In genomic region chr8:10689881-10690280, GRCm38 (mm10) we compare ENCODE assay signal across 22 mouse cellular contexts.
DNase-seq lines count a peak whose midpoint lies in the region; ATAC-seq and TF ChIP-seq lines count a peak whose summit lies in the region.
"Had no signal": no experiment of that assay in that cellular context is flagged by ENCODE, and none has a peak within 500 bp of the region (broad histone marks: within the 10 kb centered on the region; RNA-seq: fewer than 3 reads in every experiment).

No protein-coding gene starts in this region.

- no peak for TF ChIP-seq POLR2A in kidney, adult 2 months (IDR thresholded peaks at IDR 0.05; ENCODE audit: low read depth, low read length)

- no peaks in the 10 kb centered on the region for H3K27me3 ChIP-seq in kidney, adult 2 months (replicated peaks; ENCODE audit: control insufficient read depth, insufficient read depth, low read length)
- no peaks in the 10 kb centered on the region for H3K27me3 ChIP-seq in kidney, embryonic 14.5 days (ENCODE audit: control insufficient read depth, insufficient read depth, low read length)
- H3K27me3 ChIP-seq in kidney, postnatal 0 days (ENCODE audit: insufficient read depth, low read length), result no peaks in the 10 kb centered on the region
- H3K27me3 ChIP-seq: embryonic facial prominence, embryonic 15.5 days had no signal

- no peak overlapping the region for H3K4me3 ChIP-seq in kidney, adult 2 months (ENCODE audit: insufficient read depth, low read depth, low read length)
- H3K4me3 ChIP-seq in kidney, embryonic 14.5 days (ENCODE audit: low read length), result no peak overlapping the region
- H3K4me3 ChIP-seq in kidney, postnatal 0 days (replicated peaks; ENCODE audit: low read depth, low read length), result no peak overlapping the region
- H3K4me3 ChIP-seq: embryonic facial prominence, embryonic 13.5 days; embryonic facial prominence, embryonic 15.5 days; erythroblast, embryonic 14.5 days; forebrain, embryonic 10.5 days; forebrain, embryonic 12.5 days had no signal

- H3K36me3 ChIP-seq in kidney, adult 2 months (ENCODE audit: control insufficient read depth, insufficient read depth, low read length), result no peaks in the 10 kb centered on the region
- H3K36me3 ChIP-seq in kidney, embryonic 14.5 days (ENCODE audit: control insufficient read depth, insufficient read depth, low read length), result no peaks in the 10 kb centered on the region
- no peaks in the 10 kb centered on the region for H3K36me3 ChIP-seq in kidney, postnatal 0 days (ENCODE audit: insufficient read depth, low read length)
- H3K36me3 ChIP-seq: embryonic facial prominence, embryonic 13.5 days; embryonic facial prominence, embryonic 15.5 days; forebrain, embryonic 10.5 days; forebrain, embryonic 12.5 days had no signal

- TF ChIP-seq CTCF in kidney, adult 2 months (conservative IDR thresholded peaks at IDR 0.05; ENCODE audit: insufficient read depth, insufficient read length, low read depth, low read length), result no peak
- no peak for TF ChIP-seq CTCF in kidney, postnatal 0 days (IDR thresholded peaks at IDR 0.05; ENCODE audit: low read depth)

- 0 out of 2 replicates have a peak, but pooled peaks have one; percentile 20 for ATAC-seq in kidney, embryonic 14.5 days (ENCODE audit: low FRiP score, low TSS enrichment)
- ATAC-seq in kidney, postnatal 0 days (replicated peaks; ENCODE audit: low FRiP score, low read depth), result no peak
- ATAC-seq: forebrain, embryonic 14.5 days had no signal

- no peaks in the 10 kb centered on the region for H3K9me3 ChIP-seq in kidney, embryonic 14.5 days (ENCODE audit: control insufficient read depth, low read length)
- H3K9me3 ChIP-seq in kidney, postnatal 0 days (replicated peaks; ENCODE audit: low read length), result no peaks in the 10 kb centered on the region
- H3K9me3 ChIP-seq: embryonic facial prominence, embryonic 13.5 days; embryonic facial prominence, embryonic 15.5 days; forebrain, embryonic 10.5 days; forebrain, embryonic 12.5 days had no signal

- H3K9ac ChIP-seq in kidney, embryonic 14.5 days (ENCODE audit: low read depth, low read length), result no peak overlapping the region
- no peak overlapping the region for H3K9ac ChIP-seq in kidney, postnatal 0 days (ENCODE audit: low read depth, low read length)
- H3K9ac ChIP-seq: embryonic facial prominence, embryonic 13.5 days; embryonic facial prominence, embryonic 15.5 days; forebrain, embryonic 12.5 days had no signal

- peak overlapping the region; percentile 70 for H3K27ac ChIP-seq in kidney, adult 2 months (ENCODE audit: insufficient read depth, low read depth, low read length)
- H3K27ac ChIP-seq in kidney, embryonic 14.5 days (ENCODE audit: low read depth, low read length), result no peak overlapping the region
- no peak overlapping the region for H3K27ac ChIP-seq in kidney, postnatal 0 days
- H3K27ac ChIP-seq: embryonic facial prominence, embryonic 13.5 days; embryonic facial prominence, embryonic 15.5 days; forebrain, embryonic 12.5 days had no signal

- peaks cover 9% of the 10 kb centered on the region; the same call in 1 of the 2 replicates for H3K4me1 ChIP-seq in kidney, adult 2 months (ENCODE audit: control insufficient read depth, insufficient read depth, low read length)
- H3K4me1 ChIP-seq in kidney, embryonic 14.5 days (ENCODE audit: control insufficient read depth, insufficient read depth, low read length), result peaks cover 6% of the 10 kb centered on the region; the same call in 1 of the 2 replicates
- 0 out of 2 replicates have a peak, but pooled peaks cover 6% of the 10 kb centered on the region for H3K4me1 ChIP-seq in kidney, postnatal 0 days (replicated peaks; ENCODE audit: insufficient read depth, low read length)
- H3K4me1 ChIP-seq: embryonic facial prominence, embryonic 15.5 days had no signal

- WGBS in kidney, adult 2 months, result 47% methylated on average over 12 of the region's 12 CpGs
- 32% methylated on average over 12 of the region's 12 CpGs for WGBS in kidney, embryonic 14.5 days
- 39% methylated on average over 12 of the region's 12 CpGs for WGBS in kidney, postnatal 0 days

- peak; percentile 57 for DNase-seq in kidney, adult 2 months
- no peak for DNase-seq in kidney, postnatal 14 days
- DNase-seq in kidney, postnatal 4 days, result no peak
- peak; percentile 7 for DNase-seq in kidney, postnatal 0 days (ENCODE audit: low spot score)
- DNase-seq in kidney, postnatal 10 days, result no peak
- DNase-seq: adrenal gland, adult 2 months; adrenal gland, postnatal 10 days; adrenal gland, postnatal 25 days; cerebellum, adult 11 months; cerebellum, adult 18-20 months; cerebellum, adult 8-10 months; cerebellum, adult 9-11 months; cerebellum, postnatal 14 days; cerebellum, postnatal 36 days; embryo, embryonic 11 days had no signal

- H3K4me2 ChIP-seq in kidney, embryonic 14.5 days (replicated peaks; ENCODE audit: low read depth, low read length), result no peak overlapping the region
- H3K4me2 ChIP-seq in kidney, postnatal 0 days (ENCODE audit: low read length), result no peak overlapping the region
- H3K4me2 ChIP-seq: embryonic facial prominence, embryonic 13.5 days; embryonic facial prominence, embryonic 15.5 days; forebrain, embryonic 12.5 days had no signal

Comparison
In these comparisons a context has a peak if more than half of its experiments do, and no peak if none do; other contexts are left out.
1. DNase-seq: peak in kidney, adult 2 months (single experiment) and kidney, postnatal 0 days (single experiment); none in kidney, postnatal 14 days (single experiment), kidney, postnatal 4 days (0 of 2) and kidney, postnatal 10 days (single experiment).